Mouse (Mus musculus) thymus, adult 18-20 months (tissue): Measurements from ENCODE around the gene Cutc.

Experiments
- DNase-seq, 2 experiments: peaks; one replicate each; pipeline ENCODE4 v3.0.0; 2022; ENCODE audit warnings: mixed read lengths in 2 of 2

Gene Cutc

DNA sequence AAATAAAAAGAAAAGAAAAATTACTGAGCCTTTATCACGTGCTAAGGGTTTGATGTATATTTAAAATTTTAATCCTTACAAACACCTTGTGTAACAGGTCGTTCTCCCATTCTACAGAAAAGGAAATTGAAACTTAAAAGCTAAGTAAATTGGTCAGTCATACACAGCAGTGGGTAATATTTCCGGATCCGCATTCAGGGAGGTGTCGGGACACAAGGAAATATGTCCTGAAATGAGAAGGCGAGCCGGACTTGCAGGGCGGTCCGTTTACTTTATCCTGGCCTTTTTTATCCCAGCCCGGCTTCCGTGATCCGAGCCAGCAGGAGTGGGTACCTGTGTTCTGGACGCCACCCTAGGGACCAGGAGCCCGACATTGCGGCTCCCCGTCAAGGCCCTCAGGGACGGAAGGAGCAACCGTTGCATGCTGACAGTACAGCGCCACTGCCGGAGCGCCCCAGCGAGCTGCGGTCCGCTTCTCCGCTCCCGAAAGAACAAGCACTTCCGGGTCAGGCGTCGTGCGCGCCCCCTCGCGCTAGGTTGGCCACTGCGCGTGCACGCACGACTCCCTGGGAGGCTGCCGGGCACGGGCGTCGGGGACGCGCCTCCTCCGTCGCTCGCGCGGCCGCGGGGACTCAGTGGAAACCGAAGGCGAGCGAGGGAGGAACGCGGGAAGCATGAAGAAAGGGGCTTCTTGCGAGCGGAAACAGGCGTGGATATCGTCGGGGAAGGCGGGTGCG is at the start of gene Cutc, which contains the start of gene Cox15:
Gene Cutc (plus strand): TSS at position 508 of the 737 bp plus-strand sequence.
Gene Cox15 (minus strand): TSS at position 512 of the 737 bp plus-strand sequence.
- peak; percentile 97 for DNase-seq

DNA sequence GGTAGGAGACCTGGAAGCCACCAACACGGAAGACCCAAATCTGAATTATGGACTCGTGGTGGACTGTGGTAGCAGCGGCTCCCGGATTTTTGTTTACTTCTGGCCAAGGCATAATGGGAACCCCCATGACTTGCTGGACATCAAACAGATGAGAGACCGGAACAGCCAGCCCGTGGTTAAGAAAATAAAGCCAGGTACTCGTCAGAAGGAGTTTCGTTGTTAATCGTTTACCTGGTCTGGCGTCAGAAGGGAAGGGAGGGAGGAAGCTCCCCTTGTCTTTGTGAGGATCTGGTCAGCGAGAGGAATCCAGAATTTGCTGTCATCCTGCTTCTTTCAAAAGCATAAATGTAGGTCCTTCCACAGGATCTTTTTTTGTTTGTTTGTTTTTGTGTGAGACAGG is 48.6 kb upstream of the Cutc start:
- no peak for DNase-seq

GRCm38 (mm10) chr19:43704787-43705497 is 47.9 kb upstream of the Cutc start:
- no peak for DNase-seq

- DNase-seq: no peak
Observed at GRCm38 (mm10) chr19:43708206-43708605, 44.6 kb upstream of the Cutc start.

DNA sequence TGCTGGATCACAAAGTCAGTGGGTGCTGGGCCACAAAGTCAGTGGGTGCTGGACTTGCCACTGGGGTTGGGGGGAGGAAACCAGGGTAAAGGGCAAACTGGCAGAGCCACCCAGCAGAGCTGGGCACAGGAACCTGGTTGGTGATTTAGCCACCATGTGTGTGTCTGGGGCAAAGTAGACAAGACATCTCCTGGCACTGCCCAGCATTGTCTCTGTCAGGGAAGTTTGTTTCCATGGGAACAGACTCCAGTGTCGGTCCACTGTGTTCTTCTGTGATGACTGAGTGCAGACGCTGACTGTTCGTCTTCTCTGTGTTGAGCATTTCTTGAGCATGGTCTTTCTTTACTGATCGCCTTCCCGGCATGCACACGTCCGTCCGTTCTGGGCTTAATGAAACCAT is 43.5 kb upstream of the Cutc start:
- DNase-seq: no peak

DNA sequence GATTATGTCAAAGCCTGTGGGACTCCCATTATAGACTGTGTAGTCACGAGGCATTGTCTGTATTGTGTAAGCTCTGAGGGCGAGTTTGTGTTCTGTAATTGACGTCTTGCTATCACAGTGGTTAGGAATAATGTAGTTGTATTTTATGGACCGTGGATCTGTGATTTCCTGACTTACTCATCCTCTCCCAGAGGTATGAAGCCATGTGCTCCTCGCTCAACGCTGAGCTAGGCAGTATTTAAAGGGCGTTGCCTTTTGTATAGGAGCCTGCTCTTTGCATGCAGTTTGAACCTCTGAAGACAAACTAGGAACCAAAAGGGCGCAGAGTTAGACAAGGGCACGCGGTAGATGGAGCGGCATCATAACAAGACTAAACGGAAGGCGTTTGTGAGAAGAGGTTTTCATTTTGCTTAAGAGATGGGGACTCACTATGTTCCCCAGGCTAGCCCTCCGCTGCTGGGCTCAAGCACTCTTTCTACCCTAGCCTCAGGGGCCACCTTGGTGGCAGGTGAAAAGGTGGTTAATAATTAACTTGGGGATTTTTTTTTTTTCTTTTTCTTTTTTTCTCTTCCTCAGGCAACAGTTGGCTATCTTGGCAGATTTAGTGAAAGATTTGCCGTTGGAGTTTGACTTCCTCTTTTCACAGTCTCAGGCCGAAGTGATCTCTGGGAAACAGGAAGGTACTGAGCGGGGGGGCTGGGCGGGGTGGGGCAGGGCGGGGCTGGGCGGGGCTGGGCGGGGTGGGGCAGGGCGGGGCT is 41.5 kb upstream of the Cutc start:
- no peak for DNase-seq

DNA sequence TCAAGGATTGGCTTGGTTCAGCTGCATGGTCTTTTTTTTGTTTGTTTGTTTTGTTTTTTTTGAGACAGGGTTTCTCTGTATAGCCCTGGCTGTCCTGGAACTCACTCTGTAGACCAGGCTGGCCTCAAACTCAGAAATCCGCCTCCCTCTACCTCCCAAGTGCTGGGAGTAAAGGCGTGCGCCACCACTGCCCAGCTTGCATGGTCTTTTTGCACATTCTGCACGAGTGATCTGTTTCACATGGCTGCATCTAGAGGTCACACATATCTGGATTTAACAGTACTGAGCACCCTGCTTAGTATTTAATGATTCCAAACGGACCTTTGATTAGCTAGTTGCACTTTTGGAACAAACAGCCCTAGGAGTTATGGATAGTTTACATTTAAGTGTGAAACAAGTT is 40.8 kb upstream of the Cutc start:
- DNase-seq: no peak

DNA sequence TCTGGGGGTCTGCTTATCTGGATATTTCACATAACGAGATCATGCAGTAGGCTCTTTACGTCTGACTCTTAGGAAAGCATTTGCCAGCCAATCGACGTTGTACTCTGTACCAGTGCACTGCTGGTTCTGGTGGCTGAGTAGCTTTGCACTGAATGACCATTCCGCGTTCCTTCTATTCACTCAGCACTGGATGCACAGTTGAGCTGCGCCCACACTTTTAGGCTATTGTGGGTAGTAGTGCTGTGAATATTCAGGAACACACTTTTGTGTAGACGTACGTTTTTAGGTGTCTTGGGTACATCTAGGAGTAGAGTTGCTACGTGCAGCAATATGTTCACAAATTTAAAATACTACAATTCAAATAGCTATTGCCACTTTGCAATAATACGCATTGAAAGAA is 32.7 kb upstream of the Cutc start:
- no peak for DNase-seq

- peak; percentile 58 to 67 for DNase-seq
Observed at GRCm38 (mm10) chr19:43722891-43723290, 29.9 kb upstream of the Cutc start.

- no peak for DNase-seq
Observed at GRCm38 (mm10) chr19:43723501-43723900, 29.3 kb upstream of the Cutc start.

DNA sequence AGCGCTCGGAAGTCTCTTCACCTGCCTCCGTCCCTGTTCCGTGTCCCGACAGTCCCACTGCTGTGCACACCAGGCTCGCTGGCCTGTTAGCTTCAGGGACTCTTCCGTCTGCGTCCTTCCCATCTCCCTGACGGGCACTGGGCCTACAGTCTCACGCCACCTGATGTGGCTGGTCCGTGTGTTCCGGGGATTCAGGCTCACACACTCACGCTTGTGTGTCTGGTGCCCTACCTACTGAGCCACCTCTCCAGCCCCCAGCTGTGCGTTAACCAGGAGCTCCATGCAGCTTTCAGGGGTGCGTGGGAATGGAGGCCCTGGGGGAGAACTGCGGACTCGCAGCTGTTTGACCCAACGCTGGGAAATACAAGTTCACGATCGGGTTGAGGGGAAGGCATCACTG is 28.6 kb upstream of the Cutc start:
- DNase-seq: no peak

DNA sequence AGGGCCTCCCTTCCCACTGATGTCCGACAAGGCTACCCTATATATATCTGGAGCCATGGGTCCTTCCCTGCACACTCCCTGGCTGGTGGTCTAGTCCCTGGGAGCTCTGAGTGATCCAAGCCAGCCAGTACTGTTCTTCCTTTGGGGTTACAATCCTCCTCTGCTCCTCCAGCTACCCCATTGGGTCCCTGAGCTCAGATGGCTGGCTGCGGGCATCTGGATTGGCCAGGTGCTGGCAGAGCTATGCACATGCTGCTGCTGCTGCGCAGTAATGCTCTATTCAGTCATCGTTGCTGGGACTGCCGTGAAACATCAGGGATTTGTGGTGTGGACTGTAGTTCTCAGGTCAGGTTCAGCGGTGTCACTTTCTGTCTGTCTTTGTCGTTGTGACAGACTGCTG is 28.0 kb upstream of the Cutc start:
- DNase-seq: no peak

GRCm38 (mm10) chr19:43726510-43727146 is 26.2 kb upstream of the Cutc start:
- no peak for DNase-seq

GRCm38 (mm10) chr19:43729296-43730036 is 23.3 kb upstream of the Cutc start:
- no peak for DNase-seq

DNA sequence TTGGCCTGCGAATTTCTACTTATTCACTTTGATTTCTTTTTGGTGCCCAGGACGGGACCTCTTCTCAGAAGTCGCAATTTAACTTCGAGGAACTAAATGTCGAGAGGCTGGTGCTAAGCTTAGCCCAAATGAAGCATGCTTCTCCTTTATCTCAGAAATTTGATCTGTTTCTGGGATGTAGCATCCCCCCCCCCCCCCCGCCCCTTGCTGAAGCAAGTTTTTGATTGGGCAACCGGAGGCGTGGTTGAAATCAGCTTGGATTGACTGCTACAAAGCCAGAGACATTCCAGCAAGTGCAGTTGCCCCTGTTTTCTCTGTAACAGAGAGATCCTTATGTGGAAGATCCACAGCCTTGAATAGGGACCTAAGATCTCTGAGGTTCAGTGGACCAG is 22.8 kb upstream of the Cutc start:
- DNase-seq: no peak

GRCm38 (mm10) chr19:43731157-43731556 is 21.6 kb upstream of the Cutc start:
- no peak for DNase-seq

- DNase-seq: no peak
Observed at GRCm38 (mm10) chr19:43738409-43738808, 14.4 kb upstream of the Cutc start.

GRCm38 (mm10) chr19:43743401-43743800 is 9.4 kb upstream of the Cutc start:
- DNase-seq: no peak

GRCm38 (mm10) chr19:43745740-43746139 is 7.1 kb upstream of the Cutc start:
- no peak for DNase-seq

DNA sequence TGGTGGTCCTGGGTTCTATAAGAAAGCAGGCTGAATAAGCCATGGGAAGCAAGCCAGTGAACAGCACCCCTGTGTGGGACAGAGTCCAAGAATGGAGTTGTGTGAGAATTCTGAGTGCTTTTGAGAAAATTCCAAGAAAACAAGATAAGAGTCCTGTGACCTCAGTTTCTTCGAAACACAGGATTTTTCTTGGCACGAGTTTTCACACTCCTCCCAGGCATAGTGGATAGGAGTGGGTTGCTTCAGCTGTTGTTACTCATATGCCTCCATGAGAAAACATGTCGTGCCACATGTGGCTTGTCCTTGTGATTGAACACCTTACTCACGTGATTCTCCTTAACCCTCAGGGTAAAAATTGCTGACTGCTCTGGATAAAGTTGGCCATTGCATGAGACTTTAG is 4.9 kb upstream of the Cutc start:
- no peak for DNase-seq

GRCm38 (mm10) chr19:43750008-43750407 is 2.8 kb upstream of the Cutc start:
- no peak for DNase-seq

DNA sequence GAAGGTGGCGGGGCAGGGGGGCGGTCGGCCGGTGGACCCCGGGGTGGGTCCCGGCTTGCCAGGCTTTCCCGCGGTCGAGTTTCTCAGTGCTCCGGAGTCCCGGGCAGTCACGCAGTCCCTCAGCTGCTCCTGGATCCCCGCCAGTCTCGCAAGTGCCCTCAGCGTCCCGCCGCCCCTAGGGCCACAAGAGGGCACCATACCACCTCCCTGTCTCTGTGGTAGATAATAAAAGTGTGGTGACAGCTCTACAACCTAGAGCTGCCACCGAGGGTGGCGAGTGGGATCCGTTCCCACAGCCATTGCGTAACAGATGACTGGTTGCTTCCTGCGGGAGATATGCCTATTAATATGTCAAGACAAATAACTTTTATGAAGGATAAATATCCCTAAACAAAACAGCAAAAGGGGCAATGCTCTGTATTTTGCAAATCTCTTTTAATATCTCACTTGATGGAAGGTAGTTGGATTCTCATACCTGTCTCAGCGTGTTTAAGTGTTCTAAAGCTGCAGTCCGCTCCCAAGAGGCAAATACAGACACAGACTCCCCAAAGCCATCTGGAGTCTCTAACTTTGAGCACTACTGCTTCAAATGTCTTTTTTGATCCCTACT is 535 bp downstream of the Cutc start:
- peak; percentile 80 to 87 for DNase-seq
